Mouse (Mus musculus): ENCODE results near the gene Ncapd2.

Gene Ncapd2

DNA sequence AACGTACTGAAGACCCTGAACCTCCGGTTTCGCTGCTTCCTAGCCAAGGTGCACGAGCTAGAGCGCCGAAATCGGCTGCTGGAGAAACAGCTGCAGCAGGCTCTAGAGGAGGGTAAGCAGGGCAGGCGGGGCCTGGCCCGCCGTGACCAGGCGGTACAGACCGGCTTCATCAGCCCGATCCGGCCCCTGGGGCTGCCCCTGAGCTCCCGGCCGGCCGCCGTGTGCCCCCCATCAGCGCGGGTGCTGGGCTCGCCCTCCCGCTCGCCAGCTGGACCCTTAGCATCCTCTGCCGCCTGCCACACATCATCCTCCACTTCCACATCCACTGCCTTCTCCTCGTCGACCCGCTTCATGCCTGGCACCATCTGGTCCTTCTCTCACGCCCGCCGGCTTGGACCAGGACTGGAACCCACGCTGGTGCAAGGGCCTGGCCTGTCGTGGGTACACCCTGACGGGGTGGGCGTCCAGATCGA, 46.0 kb downstream of the Ncapd2 start:
- DNase-seq, result no peak

DNA sequence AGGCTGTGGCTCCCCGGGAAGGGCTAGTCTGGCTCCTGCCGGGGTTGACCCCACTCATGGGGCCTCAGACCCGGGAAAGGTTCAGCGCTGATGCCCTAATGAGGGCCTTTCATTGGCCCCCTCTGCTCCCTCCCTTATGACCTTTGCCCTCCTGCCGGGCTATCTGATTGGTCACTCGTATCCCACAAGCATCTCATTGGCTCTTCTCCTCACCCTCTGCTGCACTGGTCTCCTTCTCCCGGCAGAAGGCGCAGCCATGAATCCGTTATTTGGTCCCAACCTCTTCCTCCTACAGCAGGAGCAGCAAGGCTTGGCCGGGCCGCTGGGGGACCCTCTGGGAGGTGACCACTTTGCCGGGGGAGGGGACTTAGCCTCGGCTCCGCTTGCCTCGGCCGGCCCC, 46.5 kb downstream of the Ncapd2 start, which contains the start of gene Iffo1:
Gene Iffo1 (plus strand): TSS at position 241 of the 400 bp plus-strand sequence.
- peak; percentile 73 to 79 for DNase-seq

DNA sequence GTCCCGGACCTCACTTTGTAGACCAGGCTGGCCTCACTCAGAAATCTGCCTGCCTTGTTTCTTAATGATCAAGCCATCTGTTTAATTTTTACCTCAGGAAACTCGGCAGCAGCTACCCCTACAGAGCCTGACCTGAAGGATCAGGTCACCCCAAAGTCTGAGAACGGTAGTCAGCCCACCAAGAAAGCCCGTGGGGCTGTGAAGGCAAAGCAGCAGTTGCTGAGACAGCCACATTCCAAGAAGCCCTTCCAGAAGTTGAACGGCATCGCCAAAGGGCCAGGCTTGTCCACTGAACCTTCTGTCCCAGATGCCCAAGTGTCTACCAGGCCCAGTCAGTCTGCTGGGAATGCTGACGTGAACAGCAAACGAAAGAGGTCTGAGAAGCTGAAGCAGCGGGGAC, 47.6 kb downstream of the Ncapd2 start:
- DNase-seq, result no peak

DNA sequence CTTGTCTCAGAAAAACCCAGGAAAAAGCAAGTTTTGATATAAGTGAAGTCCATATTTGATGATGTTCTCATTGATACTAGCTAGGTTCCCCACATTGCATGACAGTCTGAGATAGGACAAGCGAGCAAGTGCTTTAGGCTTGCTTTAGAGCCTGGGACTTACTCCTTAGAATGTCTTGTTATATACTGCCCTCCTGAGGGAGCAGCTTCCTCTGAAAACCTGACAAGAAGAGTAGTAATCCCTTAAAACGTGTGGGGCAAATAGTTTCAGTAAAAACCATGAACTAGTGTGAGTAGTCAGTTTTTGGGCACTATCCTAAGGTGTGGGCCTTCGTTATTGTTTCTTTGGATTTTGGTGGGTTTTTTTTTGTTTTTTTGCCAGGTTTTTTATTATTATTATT, 48.4 kb downstream of the Ncapd2 start:
- no peak for DNase-seq

DNA sequence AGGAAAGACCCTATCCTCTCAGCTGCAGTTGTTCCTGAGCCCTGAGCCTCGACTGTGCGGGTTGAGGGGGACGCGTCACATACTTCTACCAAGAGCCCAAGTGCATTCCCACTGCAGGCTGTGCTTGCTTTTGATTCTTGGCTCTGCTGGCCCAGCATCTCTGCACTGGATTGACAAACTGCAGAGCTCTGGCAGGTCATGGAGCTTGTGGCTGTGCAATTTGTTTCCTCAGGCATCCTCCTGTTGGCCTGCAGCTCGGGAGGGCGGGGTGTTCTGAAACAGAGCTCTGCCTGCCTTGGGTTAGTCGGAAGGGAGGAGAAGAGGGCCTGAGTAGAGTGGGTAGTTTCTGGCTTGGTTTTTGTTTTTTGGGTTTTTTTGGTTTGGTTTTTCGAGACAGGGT, 49.1 kb downstream of the Ncapd2 start:
- no peak for DNase-seq

DNA sequence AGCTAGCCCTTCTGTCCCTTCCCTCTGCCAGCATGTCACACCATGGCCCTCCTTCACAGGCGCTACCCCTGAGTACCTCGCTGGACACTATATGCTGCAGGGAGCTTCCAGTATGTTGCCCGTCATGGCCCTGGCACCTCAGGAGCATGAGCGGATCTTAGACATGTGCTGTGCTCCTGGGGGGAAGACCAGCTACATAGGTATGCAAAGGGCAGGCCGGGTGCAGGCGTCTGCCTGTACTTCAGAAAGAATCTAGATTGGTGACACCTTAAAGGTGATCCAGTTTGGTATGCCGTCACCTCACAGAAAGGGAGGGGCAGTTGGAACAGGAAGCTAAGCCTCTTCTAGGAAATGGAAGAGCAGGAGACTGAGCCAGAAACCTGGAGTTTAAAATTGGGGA, 51.8 kb downstream of the Ncapd2 start:
- DNase-seq, result no peak

DNA sequence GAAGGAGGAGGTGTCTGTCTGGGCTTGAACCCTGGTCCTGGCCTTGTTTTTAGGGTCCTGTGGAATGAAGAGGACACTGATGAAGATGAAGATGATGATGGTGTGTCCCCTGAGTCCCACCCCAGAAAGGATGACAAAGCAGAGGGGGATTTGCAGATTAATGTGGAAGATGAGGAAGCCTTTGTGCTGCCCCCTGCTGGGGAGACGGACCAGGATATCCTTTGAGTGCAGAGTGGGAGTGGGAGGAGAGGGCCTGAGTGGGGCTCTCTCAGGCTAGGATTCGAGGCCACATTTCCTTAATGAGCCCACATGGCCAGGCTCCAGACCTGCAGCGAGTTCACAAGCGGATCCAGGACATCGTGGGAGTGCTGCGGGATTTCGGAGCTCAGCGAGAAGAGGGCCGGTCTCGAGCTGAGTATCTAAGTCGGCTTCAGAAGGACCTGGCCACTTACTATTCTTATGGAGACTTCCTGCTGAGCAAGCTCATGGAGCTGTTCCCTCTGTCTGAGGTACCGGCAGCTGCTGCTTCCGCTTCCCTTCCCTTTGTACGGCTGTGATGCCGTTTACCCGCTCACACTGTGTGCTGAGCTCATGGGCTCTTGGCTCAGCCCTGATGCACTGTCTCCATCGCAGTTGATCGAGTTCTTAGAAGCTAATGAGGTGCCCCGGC, 54.4 kb downstream of the Ncapd2 start:
- peak in 1 of 2 experiments; percentile 61 for DNase-seq

DNA sequence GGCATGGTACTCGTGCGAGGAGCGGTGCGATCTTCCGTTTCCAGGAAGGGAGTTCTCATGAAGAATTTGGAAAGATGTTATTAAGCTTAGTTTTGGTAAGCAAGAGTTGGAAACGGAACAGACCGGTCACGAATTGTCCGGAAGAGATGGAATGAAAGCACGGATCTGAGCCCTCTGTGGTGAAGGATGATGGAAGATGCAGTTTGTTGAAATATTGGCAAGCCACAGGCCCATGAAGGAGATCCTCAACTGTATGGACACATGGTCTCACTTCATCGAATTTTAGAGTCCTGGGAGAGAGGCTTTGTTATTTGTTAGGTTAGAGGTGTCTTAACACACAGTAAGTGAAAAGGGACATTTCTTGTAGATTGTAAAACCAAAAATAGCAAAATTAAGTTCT, 59.0 kb downstream of the Ncapd2 start:
- DNase-seq, result no peak

DNA sequence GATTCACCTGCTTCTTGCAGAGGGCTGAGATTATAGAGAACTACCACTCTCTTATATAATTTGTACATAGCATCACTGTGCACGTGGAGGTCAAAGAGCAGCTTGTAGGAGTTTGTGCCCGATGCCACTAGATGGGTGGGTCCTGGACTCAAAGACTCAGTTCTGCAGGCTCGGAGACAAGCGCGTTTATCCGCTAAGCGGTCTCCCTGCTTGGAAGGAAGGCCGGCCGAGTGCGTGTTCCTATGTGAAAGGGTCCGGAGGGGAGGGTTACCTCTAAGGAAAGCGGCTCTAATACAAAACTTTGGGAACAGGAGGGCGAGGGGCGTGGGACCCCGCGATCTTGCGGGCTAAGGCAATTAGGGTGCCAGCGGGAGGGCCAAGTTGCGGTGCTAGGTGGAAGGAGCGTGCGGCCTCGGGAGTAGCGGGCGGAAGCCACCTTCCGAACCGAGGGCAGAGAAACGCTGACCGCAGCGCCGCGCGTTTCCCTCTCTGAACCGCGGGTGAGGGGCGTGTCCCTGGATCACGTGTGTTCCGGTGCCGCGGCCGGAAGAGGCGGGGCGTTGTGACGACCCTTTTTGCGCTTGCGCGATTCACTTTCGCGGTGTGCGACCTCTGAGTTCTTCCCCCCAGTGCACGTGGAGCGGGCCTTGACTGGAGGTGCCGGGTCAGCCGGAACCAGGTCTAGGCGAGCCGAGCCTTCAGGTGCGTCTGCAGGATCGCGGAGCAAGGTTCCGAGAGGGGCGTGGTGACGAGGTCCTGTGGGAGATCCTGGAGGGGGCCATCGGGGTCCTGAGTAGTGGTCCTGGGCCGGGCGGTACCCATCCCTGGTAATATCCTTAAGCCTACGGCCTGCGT, 60.0 kb downstream of the Ncapd2 start, which contains the start of gene Nop2:
Gene Nop2 (plus strand): TSS at position 608 of the 855 bp plus-strand sequence.
- peak; percentile 81 to 87 for DNase-seq

DNA sequence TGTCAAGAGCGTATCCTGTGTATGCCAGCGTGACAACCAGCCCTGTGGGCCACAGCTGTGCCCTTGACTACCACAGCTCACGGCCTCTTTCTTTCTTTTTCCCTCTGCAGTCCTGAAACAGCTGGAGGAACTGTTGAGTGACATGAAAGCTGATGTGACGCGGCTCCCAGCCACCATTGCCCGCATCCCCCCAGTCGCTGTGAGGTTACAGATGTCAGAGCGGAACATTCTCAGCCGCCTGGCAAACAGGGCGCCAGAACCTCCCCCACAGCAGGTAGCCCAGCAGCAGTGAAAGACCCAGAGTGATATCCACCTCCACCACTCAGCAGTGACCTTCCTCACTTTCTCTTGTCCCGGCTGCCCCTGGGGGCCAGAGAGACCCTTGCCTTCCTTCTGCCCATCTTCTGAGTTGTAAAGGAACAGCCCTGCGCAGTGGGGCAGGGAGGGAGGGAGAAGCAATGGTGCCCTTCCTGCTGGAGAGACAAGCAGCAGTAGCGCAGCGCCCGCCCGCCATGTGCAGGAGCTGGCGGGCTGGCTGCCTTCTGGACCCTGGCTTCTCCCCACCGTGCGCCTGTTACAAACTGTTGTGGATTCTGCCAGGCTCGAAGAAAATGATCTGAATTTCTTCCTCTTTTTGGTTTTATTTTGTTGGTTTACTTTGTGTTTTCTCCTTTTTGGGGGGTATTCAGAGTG, 61.6 kb downstream of the Ncapd2 start:
- no peak for DNase-seq

DNA sequence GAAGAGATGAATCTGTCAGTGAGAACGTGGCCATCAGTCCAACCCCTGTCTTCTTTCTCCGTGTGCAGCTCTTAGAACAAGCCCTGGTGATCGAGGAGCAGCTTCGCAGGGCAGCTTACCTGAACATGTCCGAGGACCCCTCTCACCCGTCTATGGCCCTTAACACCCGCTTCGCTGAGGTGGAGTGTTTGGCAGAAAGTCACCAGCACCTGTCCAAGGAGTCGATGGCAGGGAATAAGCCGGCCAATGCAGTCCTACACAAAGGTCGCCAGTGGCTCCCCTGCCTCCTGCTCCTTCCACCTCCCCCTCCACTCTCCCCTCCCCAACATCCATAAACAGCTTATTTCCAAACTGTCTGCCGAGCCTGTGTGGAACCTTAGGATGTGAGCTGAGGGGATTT, 62.8 kb downstream of the Ncapd2 start:
- no peak for DNase-seq

DNA sequence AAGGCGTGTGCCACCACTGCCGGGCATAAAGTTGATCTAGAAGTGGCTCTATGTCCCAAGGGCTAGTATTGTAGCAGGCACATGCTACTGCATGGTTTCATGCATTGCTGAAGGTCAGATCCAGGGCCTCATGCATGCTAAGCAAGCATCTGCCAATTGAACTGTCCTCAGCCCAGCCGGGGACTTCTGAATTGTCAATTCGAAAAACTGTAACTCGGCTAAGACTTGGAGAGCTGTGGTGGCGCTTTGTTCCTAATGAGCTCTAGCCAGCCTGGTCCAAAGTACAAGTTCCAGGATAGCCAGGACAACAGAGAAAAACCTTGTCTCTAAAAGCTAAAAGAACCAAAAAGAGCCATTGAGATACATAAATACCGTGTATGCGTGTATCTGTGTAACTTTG, 72.1 kb downstream of the Ncapd2 start:
- DNase-seq, result no peak
